Mouse (Mus musculus): ENCODE data around the gene Cela3b.

- TF ChIP-seq POLR2A (IDR thresholded peaks at IDR 0.05; ENCODE audit: insufficient read depth, low read depth, low read length) (no peak), CTCF (IDR thresholded peaks at IDR 0.05) (no peak)
Measured at GRCm38 (mm10) chr4:137379085-137379484, 51.3 kb downstream of the Cela3b start.

Measured in heart, adult 2 months (tissue).